Mouse (Mus musculus) left cerebral cortex, adult 2 months (tissue): ENCODE data around the gene Ccdc85c. TPM values are rescaled to one million over a fixed set of nuclear protein-coding genes. Genes with fewer than 3 reads are reported as not detected.

ENCODE experiments used
- DNase-seq, 2 experiments: peaks; one replicate each; pipeline ENCODE4 v3.0.0; 2021 to 2022; ENCODE audit warnings: low spot score in 2 of 2, mixed read lengths in 1 of 2; ENCODE audit errors: extremely low spot score in 1 of 2
- H3K27ac ChIP-seq: fragments of 200-600 bp; 2 replicates; pipeline ENCODE4 v1.8.1; 2022
- H3K4me3 ChIP-seq: fragments of 200-600 bp; 2 replicates; pipeline ENCODE4 v1.8.1; 2022
- CTCF ChIP-seq: fragments of 200-600 bp; IDR thresholded peaks from 2 replicates; pipeline ENCODE4 v1.8.1; 2022; ENCODE audit warnings: antibody characterized with exemption, mild to moderate bottlenecking, moderate library complexity
- intact Hi-C: fragments of 180-260 bp; cut with DNase I; formaldehyde crosslinking; loops from one replicate; pipeline ENCODE4 v1.15.1; 2025
- long read RNA-seq, 2 experiments: library from polyadenylated mRNA; stranded (forward); transcript quantifications; one replicate each; pipeline ENCODE4 v2.0.0; 2021; ENCODE audit warnings: borderline mapping rate in 2 of 2
- total RNA-seq, 2 experiments: library from RNA; stranded (reverse); gene quantifications; 2 replicates each; pipeline ENCODE4 v1.2.3; 2021

Gene Ccdc85c
- total RNA-seq, result 10 to 100 TPM; 73.7 to 79.3 TPM
- long read RNA-seq, experiment 1, full-length matches to known transcripts, result 13 of 23 reads
- long read RNA-seq, experiment 1, partial matches to known transcripts, result 0 of 23 reads
- long read RNA-seq, experiment 1, other reads (novel, unspliced or antisense), result 10 of 23 reads
- long read RNA-seq, experiment 2, full-length matches to known transcripts, result 7 of 16 reads
- long read RNA-seq, experiment 2, partial matches to known transcripts, result 1 of 16 reads
- long read RNA-seq, experiment 2, other reads (novel, unspliced or antisense), result 8 of 16 reads

DNA sequence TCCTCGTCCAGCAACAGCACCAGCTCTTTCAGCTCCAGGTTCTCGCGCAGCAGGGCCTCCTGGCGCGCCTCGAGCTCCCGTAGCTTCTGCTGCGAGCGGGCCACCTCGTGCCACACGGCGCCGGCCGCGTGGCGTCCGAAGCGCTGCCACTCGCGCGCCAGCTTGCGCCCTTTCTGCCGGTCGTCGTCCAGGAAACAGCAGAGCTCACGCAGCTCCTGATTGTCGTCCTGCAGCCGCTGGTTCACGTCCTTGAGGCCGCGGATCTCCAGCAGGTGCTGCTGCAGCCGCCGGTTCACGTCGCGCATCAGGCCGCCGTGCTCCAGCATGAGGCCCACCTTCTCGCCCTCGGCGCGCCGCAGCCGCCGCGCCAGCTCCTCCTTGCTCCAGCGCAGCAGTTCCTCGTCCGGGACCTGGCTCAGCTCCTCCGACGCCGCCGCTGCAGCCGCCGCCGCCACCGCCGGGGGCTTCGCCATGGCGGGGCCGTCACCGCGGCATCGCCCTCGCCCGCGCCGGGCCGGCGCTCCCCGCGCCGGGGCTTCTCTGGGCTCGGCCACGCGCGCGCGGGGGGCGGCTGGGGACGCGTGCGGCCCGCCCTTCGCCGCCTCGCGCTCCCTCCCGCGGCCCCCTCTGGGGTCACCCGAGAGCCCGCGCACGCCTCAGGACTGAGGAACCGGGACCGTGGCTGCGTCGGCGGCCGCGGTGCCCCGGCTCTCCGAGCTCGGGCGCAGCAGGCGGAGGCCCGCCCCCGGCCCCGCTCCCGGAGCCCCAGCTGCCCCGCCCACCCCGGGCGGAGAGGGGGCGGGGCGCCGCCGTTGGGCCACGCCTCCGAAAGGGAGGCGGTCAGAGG is at the start of gene Ccdc85c:
Gene Ccdc85c, minus strand, starts transcription at position 765 of the 847 bp plus-strand sequence.
- no peak for TF ChIP-seq CTCF

GRCm38 (mm10) chr12:108320096-108320495 is 44.9 kb upstream of the Ccdc85c start:
- no peak for TF ChIP-seq CTCF
- H3K4me3 ChIP-seq, result no peak overlapping the region
- intact Hi-C loops, result no loop called here
- H3K27ac ChIP-seq, result no peak overlapping the region
- DNase-seq, result no peak

More for the DNA sequence above, at the start of gene Ccdc85c:
- Histone ChIP-seq H3K27ac (peak within 1 kb of the TSS; percentile 84), H3K4me3 (peak within 1 kb of the TSS; percentile 75)
- DNase-seq, result peak; percentile 46 to 48
- intact Hi-C loops, result loop anchor here (1.0 to 5.0 kb wide), 2 partner anchors 34 to 68 kb away; no protein-coding TSS in a partner anchor

DNA sequence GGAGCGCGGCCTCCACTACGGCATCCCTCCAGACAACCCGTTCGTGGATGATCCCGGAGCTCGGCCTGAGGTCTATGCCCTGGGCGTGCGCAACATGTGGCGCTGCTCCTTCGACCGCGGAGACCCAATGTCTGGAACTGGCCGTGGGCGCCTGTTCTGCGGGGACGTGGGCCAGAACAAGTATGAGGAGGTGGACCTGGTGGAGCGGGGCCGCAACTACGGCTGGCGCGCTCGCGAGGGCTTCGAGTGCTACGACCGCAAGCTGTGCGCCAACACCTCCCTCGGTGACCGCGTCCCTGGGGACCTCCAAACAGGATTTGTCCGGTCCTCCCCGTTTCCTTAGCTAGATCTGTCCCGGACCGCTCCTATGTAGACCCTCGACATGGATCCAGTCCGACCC is 43.3 kb upstream of the Ccdc85c start:
- intact Hi-C loops, result no loop called here
- H3K27ac ChIP-seq, result no peak overlapping the region
- H3K4me3 ChIP-seq, result no peak overlapping the region
- no peak for TF ChIP-seq CTCF
- DNase-seq, result no peak

DNA sequence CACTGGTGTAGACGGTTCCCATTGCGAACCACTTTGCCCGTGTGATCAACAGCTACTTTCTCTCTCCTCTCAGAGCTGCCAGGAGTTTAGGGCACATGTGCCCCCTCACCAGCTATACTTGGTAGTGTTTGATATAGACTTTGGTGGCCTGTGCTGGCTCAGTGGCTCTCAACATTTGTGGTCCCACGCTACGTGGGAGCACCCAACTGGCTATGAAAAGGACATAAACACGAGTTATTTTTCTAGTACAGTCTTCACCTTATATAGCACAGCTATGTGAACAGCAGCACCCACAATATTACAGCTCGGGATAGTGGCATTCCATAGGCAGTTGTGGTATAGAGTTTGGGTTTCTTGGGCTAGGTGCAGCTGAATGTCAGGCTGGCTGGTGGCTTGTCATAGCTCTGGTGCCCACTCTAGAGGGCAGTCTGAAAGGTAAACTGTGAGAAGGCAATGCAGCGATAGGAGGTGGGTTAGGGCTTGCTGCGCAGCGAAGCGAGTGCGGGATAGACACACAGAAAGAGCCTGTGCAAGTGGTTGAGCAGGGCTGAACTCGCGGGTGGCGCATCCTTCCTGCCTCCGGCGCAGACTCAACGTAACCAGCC is 42.7 kb upstream of the Ccdc85c start:
- DNase-seq, result no peak
- H3K27ac ChIP-seq, result no peak overlapping the region
- intact Hi-C loops, result no loop called here
- H3K4me3 ChIP-seq, result no peak overlapping the region
- no peak for TF ChIP-seq CTCF

DNA sequence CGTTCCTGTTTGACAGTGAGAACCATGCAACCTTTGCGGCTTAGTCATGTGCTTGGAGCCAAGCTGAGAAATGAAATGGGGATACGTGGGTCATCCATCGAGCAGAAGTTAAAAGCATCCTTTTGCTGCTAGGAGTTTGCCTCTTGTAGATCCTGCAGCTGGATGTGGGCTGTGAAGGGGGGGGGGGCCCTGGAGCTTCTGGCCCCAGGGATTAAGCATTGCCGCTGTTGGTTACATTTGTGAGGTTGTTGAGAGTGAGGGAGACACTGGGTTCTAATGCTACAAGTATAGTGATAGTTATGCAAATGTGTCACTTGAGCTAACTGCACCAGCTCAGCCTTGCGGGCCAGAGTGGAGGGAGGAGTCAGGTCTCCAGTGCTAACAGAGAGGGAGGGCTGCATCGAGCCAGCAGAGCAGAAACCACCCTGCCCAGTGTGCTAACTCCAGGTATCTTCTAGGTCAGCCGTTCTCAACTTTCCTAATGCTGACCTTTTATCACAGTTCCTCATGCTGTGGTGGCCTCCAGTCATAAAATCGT is 42.0 kb upstream of the Ccdc85c start:
- DNase-seq, result no peak
- no peak for TF ChIP-seq CTCF
- intact Hi-C loops, result no loop called here
- H3K4me3 ChIP-seq, result no peak overlapping the region
- no peak overlapping the region for H3K27ac ChIP-seq

GRCm38 (mm10) chr12:108316655-108317054 is 41.4 kb upstream of the Ccdc85c start:
- intact Hi-C loops, result no loop called here
- TF ChIP-seq CTCF, result no peak
- H3K4me3 ChIP-seq, result no peak overlapping the region
- H3K27ac ChIP-seq, result no peak overlapping the region
- no peak for DNase-seq

DNA sequence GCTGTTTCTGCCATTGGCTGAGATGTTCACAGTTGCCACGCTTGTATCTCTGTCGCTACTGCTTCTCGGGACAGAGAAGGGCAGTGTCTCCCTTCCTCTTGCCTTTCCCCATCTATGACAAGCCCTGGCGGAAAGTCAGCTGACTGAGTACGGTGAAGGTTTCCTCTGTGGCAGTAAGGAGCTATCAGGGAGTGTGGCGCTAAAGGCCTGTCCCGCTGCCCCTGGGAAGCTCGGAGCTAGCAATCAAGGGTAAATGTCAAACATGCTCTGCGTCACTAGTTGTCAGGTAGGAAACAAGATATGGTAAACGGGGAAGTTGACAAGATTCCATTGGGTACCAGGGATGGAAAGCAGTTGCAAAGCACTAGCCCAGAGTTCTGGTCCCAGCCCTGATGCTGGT is 40.6 kb upstream of the Ccdc85c start:
- DNase-seq, result no peak
- no peak overlapping the region for H3K4me3 ChIP-seq
- no peak for TF ChIP-seq CTCF
- no peak overlapping the region for H3K27ac ChIP-seq
- intact Hi-C loops, result no loop called here

GRCm38 (mm10) chr12:108313244-108313772 is 38.1 kb upstream of the Ccdc85c start:
- DNase-seq, result no peak
- no peak for TF ChIP-seq CTCF
- Histone ChIP-seq H3K4me3 (no peak overlapping the region), H3K27ac (no peak overlapping the region)
- intact Hi-C loops, result no loop called here

DNA sequence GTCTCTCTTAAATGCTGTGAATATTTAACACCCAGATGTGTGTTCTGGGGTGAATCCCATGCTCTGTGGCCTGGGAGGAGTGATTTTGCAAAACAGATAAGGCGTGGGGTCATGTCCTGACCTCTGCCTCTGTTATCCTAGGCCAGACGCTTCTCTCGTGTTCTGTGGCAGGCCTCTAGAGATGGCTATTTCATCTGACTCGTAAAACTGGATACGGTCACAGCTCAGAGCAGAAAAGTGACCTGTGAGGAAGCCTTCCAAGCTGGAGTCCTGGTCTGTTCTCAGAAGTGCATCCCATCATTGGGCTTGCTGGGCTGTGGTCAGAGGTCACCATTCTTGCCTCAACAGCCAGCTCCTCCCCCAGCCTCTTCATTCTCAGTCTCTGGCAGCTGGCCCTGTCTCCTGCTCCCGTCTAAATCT is 37.2 kb upstream of the Ccdc85c start:
- H3K27ac ChIP-seq, result no peak overlapping the region
- intact Hi-C loops, result no loop called here
- no peak overlapping the region for H3K4me3 ChIP-seq
- TF ChIP-seq CTCF, result no peak
- no peak for DNase-seq

- Histone ChIP-seq H3K4me3 (no peak overlapping the region), H3K27ac (no peak overlapping the region)
- no peak for TF ChIP-seq CTCF
- DNase-seq, result no peak
- intact Hi-C loops, result no loop called here
Observed at GRCm38 (mm10) chr12:108311741-108312290, 36.6 kb upstream of the Ccdc85c start.

DNA sequence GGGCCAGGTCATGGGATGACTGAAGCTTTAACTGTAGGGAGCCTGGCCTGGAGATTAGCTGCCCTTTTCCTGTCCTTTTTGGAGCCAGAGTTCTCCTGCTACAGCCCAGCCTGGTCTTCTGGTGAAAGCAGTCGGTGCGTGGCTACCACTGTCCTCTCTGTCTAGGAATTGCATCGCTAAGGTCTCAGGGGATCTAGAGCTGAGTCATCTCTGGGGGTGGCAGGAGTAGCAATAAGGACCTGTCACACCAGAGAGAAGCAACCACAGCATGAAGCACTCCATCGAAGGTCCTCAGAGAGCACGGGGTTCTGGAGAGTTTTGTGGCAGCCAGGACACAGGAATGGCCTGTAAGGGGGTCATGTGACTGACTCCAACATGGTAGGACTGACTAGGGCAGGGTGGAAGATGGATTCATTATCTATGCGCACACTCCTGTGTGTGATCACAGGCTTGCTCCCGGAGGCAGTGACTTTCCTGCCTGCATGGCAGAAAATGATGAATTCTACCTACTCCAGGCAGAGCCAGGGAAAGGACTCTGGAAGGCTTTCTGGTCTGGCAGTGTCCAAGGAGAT is 35.3 kb upstream of the Ccdc85c start:
- Histone ChIP-seq H3K27ac (no peak overlapping the region), H3K4me3 (no peak overlapping the region)
- TF ChIP-seq CTCF, result no peak
- intact Hi-C loops, result no loop called here
- DNase-seq, result no peak
